Mouse (Mus musculus) hindbrain, postnatal 0 days (tissue): Measurements from ENCODE around the gene Tspan18. TPM values are rescaled to one million over a fixed set of nuclear protein-coding genes. Genes with fewer than 3 reads are reported as not detected.

Experiments
- ATAC-seq: fragments of 200-750 bp; cut with Nextera tagmentation; 2 replicates; pipeline ENCODE4 v1.8.0; 2017; ENCODE audit warnings: mild to moderate bottlenecking, moderate TSS enrichment, moderate library complexity
- DNase-seq: peaks from one replicate; pipeline ENCODE4 v3.0.0-alpha.2; 2015; ENCODE audit warnings: low spot score
- H3K27ac ChIP-seq: fragments of 300-500 bp; sonication (generic); 2 replicates; pipeline ENCODE4 v1.5.1; 2014; ENCODE audit warnings: mild to moderate bottlenecking
- H3K27me3 ChIP-seq: fragments of 300-500 bp; sonication (generic); 2 replicates; pipeline ENCODE4 v1.6.1; 2014; ENCODE audit warnings: low read length, mixed read lengths; ENCODE audit not compliant: insufficient read depth
- H3K36me3 ChIP-seq: fragments of 300-500 bp; sonication (generic); 2 replicates; pipeline ENCODE4 v1.6.1; 2014; ENCODE audit warnings: low read length, mixed read lengths; ENCODE audit not compliant: insufficient read depth
- H3K4me1 ChIP-seq: fragments of 300-500 bp; sonication (generic); 2 replicates; pipeline ENCODE4 v1.6.1; 2014; ENCODE audit warnings: antibody characterized with exemption, low read length, mixed read lengths; ENCODE audit not compliant: insufficient read depth
- H3K4me2 ChIP-seq: fragments of 300-500 bp; sonication (generic); 2 replicates; pipeline ENCODE4 v1.6.1; 2014; ENCODE audit warnings: low read depth, mild to moderate bottlenecking, low read length, moderate library complexity, mixed read lengths
- H3K4me3 ChIP-seq: fragments of 300-500 bp; sonication (generic); 2 replicates; pipeline ENCODE4 v1.5.1; 2014; ENCODE audit warnings: low read length
- H3K9ac ChIP-seq: fragments of 300-500 bp; sonication (generic); replicated peaks from 2 replicates; pipeline ENCODE4 v1.6.1; 2014; ENCODE audit warnings: mild to moderate bottlenecking, low read length, moderate library complexity, mixed read lengths
- H3K9me3 ChIP-seq: fragments of 300-500 bp; sonication (generic); 2 replicates; pipeline ENCODE4 v1.6.1; 2016; ENCODE audit warnings: low read length, mixed read lengths
- CTCF ChIP-seq: IDR thresholded peaks from 2 replicates; pipeline ENCODE4 v1.5.1; 2016; ENCODE audit warnings: antibody characterized with exemption, control low read depth, low read depth
- WGBS: fragments of 180-500 bp; shearing (Covaris S2); extraction: QIAGEN DNeasy Blood & Tissue Kit; methylation state at CpG from one replicate; pipeline ENCODE4 v1.1.7; 2014; 5-methylcytosine and 5-hydroxymethylcytosine counted together
- polyA plus RNA-seq: library from polyadenylated mRNA; unstranded; fragments of >200 nt; fragmentation: Nextera tagmentation; extraction: Ambion mirVana; gene quantifications from 2 replicates; pipeline ENCODE4 v1.2.1, GENCODE M21; 2015
- total RNA-seq: library from RNA; depleted of rRNA; stranded (reverse); fragments of >200 nt; gene quantifications from 2 replicates; pipeline ENCODE4 v1.2.3, GENCODE M21; 2014

Gene Tspan18
- total and polyA plus RNA-seq, 2 experiments from 2014 or later, result 12.3 to 23.5 TPM

GRCm38 (mm10) chr2:93192671-93193080, 141.6 kb downstream of the Tspan18 start:
- Histone ChIP-seq H3K36me3 (peaks cover 3% of the 10 kb centered on the region; the same call in 1 of the 2 replicates), H3K4me1 (peaks cover 26% of the 10 kb centered on the region), H3K4me3 (no peak overlapping the region), H3K9me3 (no peaks in the 10 kb centered on the region), H3K27me3 (no peaks in the 10 kb centered on the region), H3K9ac (no peak overlapping the region; the same call in 1 of the 2 replicates), H3K27ac (no peak overlapping the region), H3K4me2 (0 out of 2 replicates have a peak overlapping the region, but pooled peaks have one; percentile 7)
- WGBS, result 13% methylated on average over 6 of the region's 6 CpGs
- ATAC-seq (no peak), DNase-seq (peak; percentile 54)
- no peak for TF ChIP-seq CTCF

DNA sequence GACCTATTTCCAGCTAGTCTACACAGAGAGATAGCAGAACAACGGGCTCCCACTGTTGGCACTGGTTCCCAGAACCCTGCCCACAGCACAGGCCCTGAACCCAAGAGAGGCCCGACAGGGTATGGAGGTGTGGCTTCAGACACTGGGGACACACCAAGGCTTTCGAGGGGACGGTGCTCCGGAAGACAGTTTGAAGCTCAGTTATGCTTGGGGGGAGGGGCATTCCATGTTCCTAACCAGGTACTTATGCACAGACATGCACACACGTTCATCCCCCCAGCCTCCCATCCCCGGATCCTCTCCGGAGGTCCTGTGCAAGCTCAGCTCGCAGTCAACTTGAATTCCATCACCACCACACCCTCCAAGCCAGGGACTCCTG, 142.1 kb downstream of the Tspan18 start:
- Histone ChIP-seq H3K27ac (no peak overlapping the region), H3K4me3 (no peak overlapping the region), H3K27me3 (no peaks in the 10 kb centered on the region), H3K9ac (no peak overlapping the region; the same call in 1 of the 2 replicates), H3K4me2 (peak overlapping the region; percentile 7; the same call in 1 of the 2 replicates), H3K36me3 (no peaks in the 10 kb centered on the region), H3K4me1 (peaks cover 27% of the 10 kb centered on the region), H3K9me3 (no peaks in the 10 kb centered on the region)
- DNase-seq (no peak), ATAC-seq (no peak)
- no peak for TF ChIP-seq CTCF
- 38% methylated on average over 9 of the region's 9 CpGs for WGBS

GRCm38 (mm10) chr2:93191488-93192181, 142.7 kb downstream of the Tspan18 start:
- H3K4me1 ChIP-seq, result peaks cover 30% of the 10 kb centered on the region
- DNase-seq (no peak), ATAC-seq (no peak)
- H3K36me3 ChIP-seq, result no peaks in the 10 kb centered on the region
- H3K27ac ChIP-seq, result no peak overlapping the region
- no peaks in the 10 kb centered on the region for H3K9me3 ChIP-seq
- H3K4me2 ChIP-seq, result peak overlapping the region; percentile 27
- H3K4me3 ChIP-seq, result no peak overlapping the region
- H3K27me3 ChIP-seq, result no peaks in the 10 kb centered on the region
- TF ChIP-seq CTCF, result no peak
- 47% methylated on average over 14 of the region's 14 CpGs for WGBS
- H3K9ac ChIP-seq, result no peak overlapping the region

DNA sequence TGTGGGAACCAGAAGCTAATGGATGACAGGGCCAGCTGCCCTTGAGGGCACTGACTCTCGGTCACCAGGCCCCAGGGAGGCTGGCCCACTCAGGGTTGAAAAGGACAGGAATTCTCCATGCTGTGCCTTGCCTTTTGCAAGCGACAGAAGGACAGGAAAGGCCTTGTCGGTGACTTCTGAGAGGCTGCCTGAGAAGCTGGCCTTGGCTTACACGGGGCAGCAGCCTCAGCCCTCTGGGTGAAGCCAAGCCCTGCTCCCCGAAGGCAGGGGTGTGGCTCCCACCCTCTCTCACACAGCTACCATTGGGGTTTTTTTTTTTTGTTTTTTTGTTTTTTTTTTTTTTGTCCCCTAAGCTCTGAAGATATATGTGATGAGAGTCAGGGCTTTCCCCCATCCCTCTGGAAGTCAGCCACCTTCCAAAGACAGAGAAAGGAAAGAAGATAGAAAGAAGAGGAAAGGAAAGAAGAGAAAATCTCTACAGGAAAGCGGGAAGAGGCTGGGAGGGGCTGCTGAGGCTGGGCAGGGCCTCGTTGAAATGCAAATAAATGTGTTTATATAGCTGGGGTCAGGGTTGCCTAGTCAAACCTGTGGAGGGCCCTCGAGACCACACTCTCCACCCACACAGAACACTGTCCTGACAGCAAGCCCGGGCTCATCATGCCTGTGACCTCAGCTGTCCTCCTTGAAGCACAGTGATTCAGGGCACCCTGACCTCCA, 143.4 kb downstream of the Tspan18 start:
- Histone ChIP-seq H3K4me2 (peak overlapping the region; percentile 27), H3K27me3 (no peaks in the 10 kb centered on the region), H3K9ac (no peak overlapping the region), H3K36me3 (no peaks in the 10 kb centered on the region), H3K4me1 (peaks cover 30% of the 10 kb centered on the region), H3K4me3 (no peak overlapping the region), H3K9me3 (no peaks in the 10 kb centered on the region), H3K27ac (no peak overlapping the region)
- ATAC-seq, result no peak
- no peak for TF ChIP-seq CTCF
- no peak for DNase-seq
- 15% methylated on average over 9 of the region's 9 CpGs for WGBS

DNA sequence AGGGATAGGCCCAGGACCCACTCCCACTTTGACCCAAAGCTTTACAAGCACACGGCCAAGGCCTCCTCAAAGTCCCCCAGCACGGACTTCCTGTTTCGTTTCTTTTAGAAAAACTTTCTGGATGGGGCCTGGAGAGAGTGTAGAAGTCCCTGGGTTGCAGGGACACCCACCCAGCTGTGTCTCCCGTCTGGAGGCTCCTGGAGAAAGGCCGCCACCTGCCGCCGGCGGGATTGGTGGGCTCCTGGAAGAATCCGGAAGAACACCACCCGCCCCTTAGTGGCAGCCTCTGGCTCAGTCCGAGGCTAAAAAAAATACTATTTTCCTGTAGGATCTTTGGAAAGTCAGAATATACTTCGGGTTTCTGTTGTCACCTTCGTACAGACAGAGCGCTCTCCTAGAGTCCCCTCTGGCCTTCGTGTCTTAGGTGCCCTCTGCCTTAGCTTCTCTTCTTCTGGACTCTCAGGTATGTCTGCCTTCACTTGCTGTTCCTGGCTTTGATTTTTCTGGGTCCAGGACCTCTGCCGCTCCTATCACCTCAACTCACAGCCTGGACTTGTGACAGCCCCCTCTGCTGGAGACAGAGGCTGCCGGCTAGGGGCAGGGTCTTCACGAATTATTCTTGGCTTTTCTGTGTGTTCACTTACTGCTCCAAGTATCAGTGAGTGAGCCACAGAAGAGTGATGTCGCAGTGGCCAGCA, 145.4 kb downstream of the Tspan18 start:
- WGBS, result 6% methylated on average over 19 of the region's 19 CpGs
- H3K4me2 ChIP-seq, result peak overlapping the region; percentile 99
- peak overlapping the region; percentile 81 for H3K4me3 ChIP-seq
- DNase-seq, result peak; percentile 78
- peak overlapping the region; percentile 88 for H3K27ac ChIP-seq
- H3K27me3 ChIP-seq, result no peaks in the 10 kb centered on the region
- H3K4me1 ChIP-seq, result peaks cover 26% of the 10 kb centered on the region
- H3K36me3 ChIP-seq, result no peaks in the 10 kb centered on the region
- ATAC-seq, result 0 out of 2 replicates have a peak, but pooled peaks have one; percentile 16
- H3K9me3 ChIP-seq, result no peaks in the 10 kb centered on the region
- TF ChIP-seq CTCF, result peak; percentile 68
- H3K9ac ChIP-seq, result peak overlapping the region; percentile 80

- DNase-seq, result no peak
- TF ChIP-seq CTCF, result no peak
- Histone ChIP-seq H3K4me1 (peaks cover 22% of the 10 kb centered on the region), H3K4me2 (peak overlapping the region; percentile 99), H3K27me3 (no peaks in the 10 kb centered on the region), H3K9me3 (no peaks in the 10 kb centered on the region), H3K36me3 (no peaks in the 10 kb centered on the region), H3K4me3 (peak overlapping the region; percentile 81), H3K27ac (peak overlapping the region; percentile 88), H3K9ac (peak overlapping the region; percentile 80)
- under 1% methylated on average over 53 of the region's 53 CpGs for WGBS
- peak; percentile 18; the same call in 1 of the 2 replicates for ATAC-seq
These were observed 146.1 kb downstream of the Tspan18 start for GRCm38 (mm10) chr2:93188020-93188760.
